In genomic region chr11:90121902-90122301, GRCm38 (mm10) we compare ENCODE assay signal across 13 mouse cellular contexts.
DNase-seq lines count a peak whose midpoint lies in the region; ATAC-seq and TF ChIP-seq lines count a peak whose summit lies in the region.
"Had no signal": no experiment of that assay in that cellular context is flagged by ENCODE, and none has a peak within 500 bp of the region (broad histone marks: within the 10 kb centered on the region; RNA-seq: fewer than 3 reads in every experiment).

No protein-coding gene starts in this region.

- DNase-seq in gastrocnemius, adult 18-20 months (ENCODE audit: low spot score) = peak; percentile 37
- no peak for DNase-seq in gastrocnemius, adult 8-10 months (ENCODE audit: low spot score in 2 of 2)
- DNase-seq in lung, adult 18-20 months = peak; percentile 55 to 81
- no peak for DNase-seq in lung, adult 2 months
- DNase-seq in lung, postnatal 0 days (ENCODE audit: low spot score) = peak; percentile 87
- peak; percentile 60 for DNase-seq in testis, postnatal 14 days (ENCODE audit: low spot score)
- no peak for DNase-seq in forebrain, postnatal 0 days
- no peak for DNase-seq in ovary, adult 18-20 months (ENCODE audit: low spot score)
- DNase-seq: adrenal gland, adult 8-10 months; cerebellum, adult 8-10 months; heart, adult 18-20 months; right cerebral cortex, postnatal 4 days had no signal

- H3K4me1 ChIP-seq in lung, adult 2 months (ENCODE audit: control insufficient read depth, insufficient read depth, low read length) = peaks cover 16% of the 10 kb centered on the region
- peaks cover 5% of the 10 kb centered on the region; the same call in 1 of the 2 replicates for H3K4me1 ChIP-seq in lung, postnatal 0 days (ENCODE audit: insufficient read depth, low read depth, low read length)
- no peaks in the 10 kb centered on the region for H3K4me1 ChIP-seq in forebrain, postnatal 0 days (ENCODE audit: insufficient read depth)

- H3K9me3 ChIP-seq in lung, postnatal 0 days (ENCODE audit: low read length) = no peaks in the 10 kb centered on the region
- no peaks in the 10 kb centered on the region for H3K9me3 ChIP-seq in forebrain, postnatal 0 days (ENCODE audit: low read length)
- H3K9me3 ChIP-seq: midbrain, embryonic 13.5 days had no signal

- H3K27ac ChIP-seq in lung, postnatal 0 days (ENCODE audit: low read length) = peak overlapping the region; percentile 61
- no peak overlapping the region for H3K27ac ChIP-seq in forebrain, postnatal 0 days (ENCODE audit: low read depth, low read length)
- H3K27ac ChIP-seq: midbrain, embryonic 13.5 days had no signal

- WGBS in lung, adult 2 months = 17% methylated on average over 3 of the region's 3 CpGs
- 14% methylated on average over 3 of the region's 3 CpGs for WGBS in lung, postnatal 0 days
- 54% methylated on average over 3 of the region's 3 CpGs for WGBS in forebrain, postnatal 0 days

- no peaks in the 10 kb centered on the region for H3K36me3 ChIP-seq in lung, postnatal 0 days (ENCODE audit: insufficient read depth, low read length)
- no peaks in the 10 kb centered on the region for H3K36me3 ChIP-seq in forebrain, postnatal 0 days (ENCODE audit: insufficient read depth)
- H3K36me3 ChIP-seq: midbrain, embryonic 13.5 days had no signal

- no peak overlapping the region for H3K4me2 ChIP-seq in lung, postnatal 0 days (replicated peaks; ENCODE audit: low read depth, low read length)
- no peak overlapping the region for H3K4me2 ChIP-seq in forebrain, postnatal 0 days (ENCODE audit: low read depth)
- H3K4me2 ChIP-seq: midbrain, embryonic 13.5 days had no signal

- TF ChIP-seq EP300 in lung, postnatal 0 days (IDR thresholded peaks at IDR 0.05) = peak; percentile 98

- ATAC-seq in lung, postnatal 0 days = peak; percentile 63
- no peak for ATAC-seq in forebrain, postnatal 0 days
- ATAC-seq: midbrain, embryonic 13.5 days had no signal

- no peaks in the 10 kb centered on the region for H3K27me3 ChIP-seq in lung, postnatal 0 days (replicated peaks; ENCODE audit: insufficient read depth, low read length)
- no peaks in the 10 kb centered on the region for H3K27me3 ChIP-seq in forebrain, postnatal 0 days (ENCODE audit: insufficient read depth, low read length)

- TF ChIP-seq POLR2A in lung, adult 2 months (IDR thresholded peaks at IDR 0.05; ENCODE audit: borderline replicate concordance, extremely low read depth, low read depth, low read length) = no peak

- H3K9ac ChIP-seq in lung, postnatal 0 days (replicated peaks; ENCODE audit: low read depth) = no peak overlapping the region
- H3K9ac ChIP-seq in forebrain, postnatal 0 days = no peak overlapping the region
- H3K9ac ChIP-seq: midbrain, embryonic 13.5 days had no signal

- no peak for TF ChIP-seq CTCF in lung, adult 2 months (IDR thresholded peaks at IDR 0.05; ENCODE audit: insufficient read depth, low read length)
- no peak for TF ChIP-seq CTCF in lung, postnatal 0 days (IDR thresholded peaks at IDR 0.05)
- TF ChIP-seq CTCF in forebrain, postnatal 0 days (IDR thresholded peaks at IDR 0.05; ENCODE audit: low read depth) = no peak

- no peak overlapping the region for H3K4me3 ChIP-seq in lung, adult 2 months (replicated peaks; ENCODE audit: extremely low read depth, low read depth, low read length)
- no peak overlapping the region for H3K4me3 ChIP-seq in lung, postnatal 0 days (ENCODE audit: low read depth, low read length)
- no peak overlapping the region for H3K4me3 ChIP-seq in forebrain, postnatal 0 days (ENCODE audit: low read depth, low read length)
- H3K4me3 ChIP-seq: midbrain, embryonic 13.5 days had no signal

Comparison
In these comparisons a context has a peak if more than half of its experiments do, and no peak if none do; other contexts are left out.
1. DNase-seq: peak in gastrocnemius, adult 18-20 months (single experiment), lung, adult 18-20 months (2 of 2), lung, postnatal 0 days (single experiment) and testis, postnatal 14 days (single experiment); none in gastrocnemius, adult 8-10 months (0 of 2), lung, adult 2 months (single experiment), forebrain, postnatal 0 days (single experiment) and ovary, adult 18-20 months (single experiment).